Mouse (Mus musculus) adrenal gland, postnatal 14 days (tissue): ENCODE results near the gene Mrps18c. TPM values are rescaled to one million over a fixed set of nuclear protein-coding genes. Genes with fewer than 3 reads are reported as not detected.

Experiments used
- DNase-seq: peaks from one replicate; pipeline ENCODE4 v3.0.0; 2021; ENCODE audit warnings: mixed read lengths
- long read RNA-seq, 2 experiments: library from polyadenylated mRNA; stranded (forward); transcript quantifications; one replicate each; pipeline ENCODE4 v2.0.0; 2021
- total RNA-seq: library from RNA; stranded (reverse); gene quantifications from 2 replicates; pipeline ENCODE4 v1.2.3, GENCODE M21; 2021

The Mrps18c gene
- total RNA-seq, result 91.8 and 110 TPM in 2 replicates
- long read RNA-seq, experiment 1, transcript Mrps18c-201 (6 exons, 638 nt), result major isoform, 97 of 105 reads
- long read RNA-seq, experiment 1, partial matches to known transcripts, result 0 of 105 reads
- long read RNA-seq, experiment 1, other reads (novel, unspliced or antisense), result 8 of 105 reads
- long read RNA-seq, experiment 2, transcript Mrps18c-201 (6 exons, 638 nt), result major isoform, 144 of 149 reads
- long read RNA-seq, experiment 2, partial matches to known transcripts, result 2 of 149 reads
- long read RNA-seq, experiment 2, other reads (novel, unspliced or antisense), result 3 of 149 reads

- DNase-seq, result peak; percentile 95
Observed at GRCm38 (mm10) chr5:100798165-100798860, at the start of gene Mrps18c, which contains the start of gene Helq. Mrps18c (plus strand) TSS chr5:100798627. Helq (minus strand) TSS chr5:100798598.

- peak; percentile 31 for DNase-seq
Observed at GRCm38 (mm10) chr5:100750617-100751255, 47.7 kb upstream of the Mrps18c start.

GRCm38 (mm10) chr5:100751655-100752054 is 46.8 kb upstream of the Mrps18c start:
- peak; percentile 10 for DNase-seq

GRCm38 (mm10) chr5:100753407-100753806 is 45.0 kb upstream of the Mrps18c start:
- DNase-seq, result no peak

- DNase-seq, result no peak
Observed at GRCm38 (mm10) chr5:100758121-100758520, 40.3 kb upstream of the Mrps18c start.

- no peak for DNase-seq
Observed at GRCm38 (mm10) chr5:100760049-100760663, 38.3 kb upstream of the Mrps18c start.

GRCm38 (mm10) chr5:100761736-100762135 is 36.7 kb upstream of the Mrps18c start:
- no peak for DNase-seq

- no peak for DNase-seq
Observed at GRCm38 (mm10) chr5:100766026-100766425, 32.4 kb upstream of the Mrps18c start.

GRCm38 (mm10) chr5:100771575-100771974 is 26.9 kb upstream of the Mrps18c start:
- no peak for DNase-seq

- DNase-seq, result no peak
Observed at GRCm38 (mm10) chr5:100775778-100776404, 22.5 kb upstream of the Mrps18c start.

- DNase-seq, result peak; percentile 8
Observed at GRCm38 (mm10) chr5:100776900-100777299, 21.5 kb upstream of the Mrps18c start.

GRCm38 (mm10) chr5:100779002-100779401 is 19.4 kb upstream of the Mrps18c start:
- no peak for DNase-seq

GRCm38 (mm10) chr5:100787527-100787926 is 10.9 kb upstream of the Mrps18c start:
- DNase-seq, result no peak

- no peak for DNase-seq
Observed at GRCm38 (mm10) chr5:100792261-100792660, 6.2 kb upstream of the Mrps18c start.

- no peak for DNase-seq
Observed at GRCm38 (mm10) chr5:100794084-100794483, 4.3 kb upstream of the Mrps18c start.

GRCm38 (mm10) chr5:100818341-100818740 is 19.9 kb downstream of the Mrps18c start:
- no peak for DNase-seq

- DNase-seq, result no peak
Observed at GRCm38 (mm10) chr5:100819568-100820480, 21.4 kb downstream of the Mrps18c start.

GRCm38 (mm10) chr5:100820483-100821184 is 22.2 kb downstream of the Mrps18c start, which contains the start of gene Abraxas1:
Abraxas1 (minus strand) TSS chr5:100820965.
- DNase-seq, result peak; percentile 94

GRCm38 (mm10) chr5:100821375-100821774 is 22.9 kb downstream of the Mrps18c start:
- DNase-seq, result no peak

GRCm38 (mm10) chr5:100822826-100823225 is 24.4 kb downstream of the Mrps18c start:
- DNase-seq, result no peak
